Comparison of ENCODE assay signal across 9 mouse cellular contexts in genomic region chr3:84061523-84062453, GRCm38 (mm10). TPM values are rescaled to one million over a fixed set of nuclear protein-coding genes. Genes with fewer than 3 reads are reported as not detected.
DNase-seq lines count a peak whose midpoint lies in the region; ATAC-seq lines count a peak whose summit lies in the region.
"Had no signal": no experiment of that assay in that cellular context is flagged by ENCODE, and none has a peak within 500 bp of the region (broad histone marks: within the 10 kb centered on the region; RNA-seq: fewer than 3 reads in every experiment).

No protein-coding gene starts in this region.

- no peaks in the 10 kb centered on the region for H3K36me3 ChIP-seq in limb, embryonic 13.5 days

- ATAC-seq in limb, embryonic 13.5 days (ENCODE audit: low FRiP score, low read depth) = peak; percentile 67
- ATAC-seq in erythroid progenitor cell, adult 5-6 weeks (replicated peaks; ENCODE audit: low FRiP score, poor library complexity, severe bottlenecking) = no peak

- no peak overlapping the region for H3K4me2 ChIP-seq in limb, embryonic 13.5 days (replicated peaks)

- intact Hi-C loops in heart, postnatal 36 days (cut with DNase I) = no loop called here

- no peak overlapping the region for H3K4me3 ChIP-seq in limb, embryonic 13.5 days

- DNase-seq in heart, adult 9 months (ENCODE audit: low spot score in 2 of 2) = peak; percentile 23
- no peak for DNase-seq in heart, postnatal 36 days
- DNase-seq in adrenal gland, adult 8-10 months = peak; percentile 49
- DNase-seq in gastrocnemius, postnatal 25 days = peak; percentile 74
- DNase-seq in urinary bladder, postnatal 25 days (ENCODE audit: low spot score) = no peak
- DNase-seq in MN1 (ENCODE audit: low spot score) = no peak
- DNase-seq: kidney, adult 2 months had no signal

- WGBS in limb, embryonic 13.5 days = 65% methylated on average over 13 of the region's 13 CpGs

- no peaks in the 10 kb centered on the region for H3K27me3 ChIP-seq in limb, embryonic 13.5 days

- H3K4me1 ChIP-seq in limb, embryonic 13.5 days = peaks cover 28% of the 10 kb centered on the region

- H3K27ac ChIP-seq in limb, embryonic 13.5 days = peak overlapping the region; percentile 28; the same call in 1 of the 2 replicates

- H3K9ac ChIP-seq in limb, embryonic 13.5 days = no peak overlapping the region

- H3K9me3 ChIP-seq in limb, embryonic 13.5 days = 0 out of 2 replicates have a peak, but pooled peaks cover 5% of the 10 kb centered on the region

RNA-seq across cellular contexts. Expression of gene Tmem131l, which starts 21.8 kb away (rescaled TPM):
- 10 to 100 TPM; 25.5 to 26.1 TPM for total RNA-seq in heart, postnatal 36 days (2021)
- 10 to 100 TPM; 37.3 to 56.8 (median 50.1) TPM for total RNA-seq in adrenal gland, adult 8-10 months (2022)
- total RNA-seq in gastrocnemius, postnatal 25 days (2021) = 10 to 100 TPM; 10.1 to 12.7 TPM
- 60.0 and 62.5 TPM in 2 replicates for polyA plus RNA-seq in limb, embryonic 13.5 days (2015; fragmentation: Nextera tagmentation; extraction: Ambion mirVana)
- 110 and 116 TPM in 2 replicates for total RNA-seq in erythroid progenitor cell, adult 5-6 weeks (2015; ENCODE audit: low replicate concordance)
- 86.8 and 99.9 TPM in 2 replicates for total RNA-seq in erythroid progenitor cell, adult 5-6 weeks (2017; ENCODE audit: low replicate concordance)

Comparison
In these comparisons a context has a peak if more than half of its experiments do, and no peak if none do; other contexts are left out.
1. DNase-seq: peak in heart, adult 9 months (2 of 2), adrenal gland, adult 8-10 months (single experiment) and gastrocnemius, postnatal 25 days (single experiment); none in heart, postnatal 36 days (0 of 2), urinary bladder, postnatal 25 days (single experiment) and MN1 (single experiment).